Mouse (Mus musculus) natural killer cell, adult 2 months (primary cell): ENCODE measurements around the gene Mcoln3.

Source experiments
- DNase-seq, 2 experiments: peaks; one replicate each; pipeline ENCODE4 v3.0.0; 2022; ENCODE audit warnings: low spot score in 2 of 2

Gene Mcoln3

DNA sequence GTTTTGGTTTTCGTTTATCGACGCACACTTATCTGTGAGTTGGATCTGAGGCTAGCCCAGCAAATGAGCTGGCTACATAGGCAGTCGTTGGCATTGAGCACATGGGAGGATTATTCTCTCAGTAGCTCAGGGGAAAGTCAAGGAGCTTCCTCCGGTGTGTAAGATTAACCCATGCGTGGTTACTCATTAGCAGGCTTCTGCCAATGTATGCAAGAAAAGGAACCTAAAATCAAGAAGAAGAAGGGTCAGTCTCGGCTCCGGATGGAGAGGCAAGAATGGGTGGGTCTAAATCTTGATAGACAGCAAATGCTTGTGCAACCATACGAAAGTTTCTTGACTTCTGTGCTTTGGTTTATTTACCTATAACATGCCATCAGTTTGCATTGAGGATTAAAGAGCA, 57.0 kb downstream of the Mcoln3 start:
- no peak for DNase-seq

GRCm38 (mm10) chr3:146177295-146177694, 60.0 kb downstream of the Mcoln3 start:
- DNase-seq, result no peak

GRCm38 (mm10) chr3:146177748-146178582, 60.7 kb downstream of the Mcoln3 start:
- DNase-seq, result peak; percentile 63 to 75

- DNase-seq, result peak; percentile 13 to 20
Measured at GRCm38 (mm10) chr3:146180341-146180740, 63.1 kb downstream of the Mcoln3 start.

GRCm38 (mm10) chr3:146180986-146181385, 63.7 kb downstream of the Mcoln3 start:
- peak; percentile 29 to 56 for DNase-seq

- DNase-seq, result peak; percentile 18 to 28
Measured at GRCm38 (mm10) chr3:146184992-146185657, 67.9 kb downstream of the Mcoln3 start.

- DNase-seq, result no peak
Measured at GRCm38 (mm10) chr3:146186033-146186432, 68.8 kb downstream of the Mcoln3 start.

GRCm38 (mm10) chr3:146189933-146190332, 72.7 kb downstream of the Mcoln3 start:
- DNase-seq, result no peak
